Comparison of ENCODE assay signal across 13 mouse cellular contexts in genomic region chr15:15329796-15330195, GRCm38 (mm10).
DNase-seq lines count a peak whose midpoint lies in the region; ATAC-seq and TF ChIP-seq lines count a peak whose summit lies in the region.
"Had no signal": no experiment of that assay in that cellular context is flagged by ENCODE, and none has a peak within 500 bp of the region (broad histone marks: within the 10 kb centered on the region; RNA-seq: fewer than 3 reads in every experiment).

No protein-coding gene starts in this region.

- H3K36me3 ChIP-seq in forebrain, embryonic 11.5 days (ENCODE audit: control insufficient read depth, insufficient read depth, low read length), result no peaks in the 10 kb centered on the region
- H3K36me3 ChIP-seq in forebrain, embryonic 10.5 days (replicated peaks), result no peaks in the 10 kb centered on the region
- no peaks in the 10 kb centered on the region for H3K36me3 ChIP-seq in lung, postnatal 0 days (ENCODE audit: insufficient read depth, low read length)
- H3K36me3 ChIP-seq in thymus, adult 2 months (ENCODE audit: control insufficient read depth, insufficient read depth, low read length), result no peaks in the 10 kb centered on the region
- H3K36me3 ChIP-seq: embryonic facial prominence, embryonic 15.5 days; heart, embryonic 15.5 days; neural tube, embryonic 13.5 days had no signal

- TF ChIP-seq EP300 in lung, postnatal 0 days (IDR thresholded peaks at IDR 0.05), result no peak

- H3K4me3 ChIP-seq in forebrain, embryonic 11.5 days (ENCODE audit: low read depth, low read length), result no peak overlapping the region
- H3K4me3 ChIP-seq in forebrain, embryonic 10.5 days, result no peak overlapping the region
- no peak overlapping the region for H3K4me3 ChIP-seq in lung, postnatal 0 days (ENCODE audit: low read depth, low read length)
- no peak overlapping the region for H3K4me3 ChIP-seq in thymus, adult 2 months (ENCODE audit: control insufficient read depth, insufficient read depth, low read length)
- H3K4me3 ChIP-seq: embryonic facial prominence, embryonic 15.5 days; heart, embryonic 15.5 days; neural tube, embryonic 13.5 days had no signal

- no peak overlapping the region for H3K27ac ChIP-seq in forebrain, embryonic 11.5 days (ENCODE audit: low read depth, low read length)
- H3K27ac ChIP-seq in forebrain, embryonic 10.5 days, result no peak overlapping the region
- no peak overlapping the region for H3K27ac ChIP-seq in lung, postnatal 0 days (ENCODE audit: low read length)
- H3K27ac ChIP-seq in thymus, adult 2 months (ENCODE audit: control insufficient read depth, insufficient read depth, low read length), result no peak overlapping the region
- H3K27ac ChIP-seq: embryonic facial prominence, embryonic 15.5 days; heart, embryonic 15.5 days; neural tube, embryonic 13.5 days had no signal

- ATAC-seq in forebrain, embryonic 11.5 days (replicated peaks; ENCODE audit: low FRiP score), result 0 out of 2 replicates have a peak, but pooled peaks have one; percentile 49
- no peak for ATAC-seq in lung, postnatal 0 days

- no peak overlapping the region for H3K9ac ChIP-seq in forebrain, embryonic 11.5 days (ENCODE audit: low read length)
- no peak overlapping the region for H3K9ac ChIP-seq in lung, postnatal 0 days (replicated peaks; ENCODE audit: low read depth)
- H3K9ac ChIP-seq: embryonic facial prominence, embryonic 15.5 days; heart, embryonic 15.5 days; neural tube, embryonic 13.5 days had no signal

- no peak overlapping the region for H3K4me2 ChIP-seq in forebrain, embryonic 11.5 days (ENCODE audit: low read depth, low read length, severe bottlenecking)
- H3K4me2 ChIP-seq in lung, postnatal 0 days (replicated peaks; ENCODE audit: low read depth, low read length), result no peak overlapping the region
- H3K4me2 ChIP-seq: embryonic facial prominence, embryonic 15.5 days; heart, embryonic 15.5 days; neural tube, embryonic 13.5 days had no signal

- TF ChIP-seq CTCF in lung, postnatal 0 days (IDR thresholded peaks at IDR 0.05), result 0 out of 2 replicates have a peak, but pooled peaks have one; percentile 9
- no peak for TF ChIP-seq CTCF in thymus, adult 2 months (IDR thresholded peaks at IDR 0.05; ENCODE audit: borderline replicate concordance, control insufficient read depth, extremely low read depth, insufficient read depth, low read length, poor library complexity)

- no peak for DNase-seq in forebrain, embryonic 11.5 days (ENCODE audit: low spot score)
- DNase-seq in forebrain, embryonic 10.5 days (ENCODE audit: extremely low spot score, low spot score), result no peak
- DNase-seq in lung, postnatal 0 days (ENCODE audit: low spot score), result no peak
- no peak for DNase-seq in lung, postnatal 10 days
- peak; percentile 3 for DNase-seq in embryo, embryonic 9.5 days (ENCODE audit: extremely low spot score)
- peak; percentile 5 for DNase-seq in retina, postnatal 7 days (ENCODE audit: low read depth, low spot score)
- DNase-seq in testis, postnatal 14 days (ENCODE audit: low spot score), result no peak
- DNase-seq in thymus, adult 2 months, result no peak
- DNase-seq: adrenal gland, postnatal 25 days; lung, adult 18-20 months had no signal

- TF ChIP-seq POLR2A in thymus, adult 2 months (IDR thresholded peaks at IDR 0.05; ENCODE audit: control insufficient read depth, extremely low read depth, insufficient read depth, low read length, poor library complexity), result no peak

- WGBS in forebrain, embryonic 11.5 days, result 34% methylated on average over 2 of the region's 2 CpGs
- WGBS in forebrain, embryonic 10.5 days, result 36% methylated on average over 2 of the region's 2 CpGs
- WGBS in lung, postnatal 0 days, result 35% methylated on average over 2 of the region's 2 CpGs
- WGBS in thymus, adult 2 months, result 48% methylated on average over 2 of the region's 2 CpGs

- H3K9me3 ChIP-seq in forebrain, embryonic 11.5 days (ENCODE audit: control insufficient read depth, low read length), result no peaks in the 10 kb centered on the region
- H3K9me3 ChIP-seq in forebrain, embryonic 10.5 days, result no peaks in the 10 kb centered on the region
- H3K9me3 ChIP-seq in lung, postnatal 0 days (ENCODE audit: low read length), result no peaks in the 10 kb centered on the region
- H3K9me3 ChIP-seq: embryonic facial prominence, embryonic 15.5 days; heart, embryonic 15.5 days; neural tube, embryonic 13.5 days had no signal

- no peaks in the 10 kb centered on the region for H3K4me1 ChIP-seq in forebrain, embryonic 11.5 days (replicated peaks; ENCODE audit: control insufficient read depth, insufficient read depth, low read length)
- H3K4me1 ChIP-seq in forebrain, embryonic 10.5 days, result no peaks in the 10 kb centered on the region
- H3K4me1 ChIP-seq in lung, postnatal 0 days (ENCODE audit: insufficient read depth, low read depth, low read length), result no peaks in the 10 kb centered on the region
- no peaks in the 10 kb centered on the region for H3K4me1 ChIP-seq in thymus, adult 2 months (replicated peaks; ENCODE audit: control insufficient read depth, insufficient read depth, low read length)
- H3K4me1 ChIP-seq: embryonic facial prominence, embryonic 15.5 days; heart, embryonic 15.5 days; neural tube, embryonic 13.5 days had no signal

- no peaks in the 10 kb centered on the region for H3K27me3 ChIP-seq in forebrain, embryonic 11.5 days (ENCODE audit: control insufficient read depth, insufficient read depth, low read length)
- H3K27me3 ChIP-seq in forebrain, embryonic 10.5 days (ENCODE audit: poor library complexity, severe bottlenecking), result no peaks in the 10 kb centered on the region
- H3K27me3 ChIP-seq in lung, postnatal 0 days (replicated peaks; ENCODE audit: insufficient read depth, low read length), result no peaks in the 10 kb centered on the region
- no peaks in the 10 kb centered on the region for H3K27me3 ChIP-seq in thymus, adult 2 months (ENCODE audit: control insufficient read depth, insufficient read depth, low read length)
- H3K27me3 ChIP-seq: embryonic facial prominence, embryonic 15.5 days; heart, embryonic 15.5 days; neural tube, embryonic 13.5 days had no signal

Comparison
In these comparisons a context has a peak if more than half of its experiments do, and no peak if none do; other contexts are left out.
1. DNase-seq: peak in embryo, embryonic 9.5 days (single experiment) and retina, postnatal 7 days (single experiment); none in forebrain, embryonic 11.5 days (single experiment), forebrain, embryonic 10.5 days (single experiment), lung, postnatal 0 days (single experiment), lung, postnatal 10 days (single experiment), testis, postnatal 14 days (single experiment) and thymus, adult 2 months (single experiment).